Mouse (Mus musculus) thymus, adult 2 months (tissue): ENCODE data around the gene Ppfibp1.

Source experiments
- CTCF ChIP-seq: fragments of 200-500 bp; IDR thresholded peaks from 2 replicates; pipeline ENCODE4 v1.5.1; 2012; ENCODE audit warnings: mild to moderate bottlenecking, control low read depth, low read length, moderate library complexity, borderline replicate concordance; ENCODE audit not compliant: control insufficient read depth, poor library complexity, insufficient read depth; ENCODE audit errors: extremely low read depth
- POLR2A ChIP-seq: fragments of 200-500 bp; IDR thresholded peaks from 2 replicates; pipeline ENCODE4 v1.6.1; 2012; ENCODE audit warnings: mild to moderate bottlenecking, low read length, control low read depth, moderate library complexity; ENCODE audit not compliant: control insufficient read depth, poor library complexity, insufficient read depth; ENCODE audit errors: extremely low read depth

DNA sequence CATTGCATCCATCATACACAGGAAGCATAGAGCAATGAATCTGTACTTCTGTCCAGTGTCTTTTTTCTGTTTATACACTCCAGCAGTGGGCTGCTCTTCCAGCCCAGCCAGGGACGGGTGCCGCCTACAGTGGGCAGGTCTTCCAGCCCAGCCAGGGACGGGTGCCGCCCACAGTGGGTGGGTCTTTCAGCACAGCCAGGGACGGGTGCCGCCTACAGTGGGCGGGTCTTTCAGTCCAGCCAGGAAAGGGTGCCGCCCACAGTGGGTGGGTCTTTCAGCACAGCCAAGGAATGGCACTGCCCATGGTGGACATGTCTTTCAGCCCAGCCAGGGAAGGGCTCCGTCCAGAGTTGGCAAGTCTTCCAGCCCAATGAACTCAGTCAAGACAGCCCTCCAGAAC lies 33.1 kb upstream of the Ppfibp1 start:
- TF ChIP-seq POLR2A (no peak), CTCF (no peak)
